Mouse (Mus musculus) left cerebral cortex, adult 18-20 months (tissue): Measurements from ENCODE around the gene Trim44. TPM values are rescaled to one million over a fixed set of nuclear protein-coding genes. Genes with fewer than 3 reads are reported as not detected.

Experiments used
- DNase-seq, 2 experiments: peaks; one replicate each; pipeline ENCODE4 v3.0.0; 2021 to 2022; ENCODE audit warnings: low spot score in 2 of 2, mixed read lengths in 1 of 2
- total RNA-seq, 2 experiments: library from RNA; stranded (reverse); gene quantifications; 2 replicates each; pipeline ENCODE4 v1.2.3; 2021

The Trim44 gene
- total RNA-seq, 2 experiments from 2014 or later = 186 to 190 TPM

DNA sequence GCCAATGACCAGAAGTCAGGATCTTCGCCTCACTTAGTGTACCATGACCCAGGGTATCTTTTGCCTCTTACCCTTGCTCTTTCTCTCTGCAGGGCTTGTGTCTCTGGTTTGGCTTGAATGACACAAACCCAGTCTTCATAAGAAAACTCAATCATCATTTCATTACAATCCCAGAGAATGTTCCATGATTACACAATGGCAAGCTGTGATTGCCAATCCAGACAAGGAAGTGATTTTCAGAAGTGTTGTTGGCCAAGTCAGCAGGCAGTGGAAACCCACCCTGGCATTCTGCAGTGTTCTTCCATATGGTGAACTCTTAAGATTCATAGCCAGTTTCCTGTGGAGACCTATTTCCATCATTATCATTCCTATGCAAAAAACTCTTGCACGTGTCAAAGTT is 116.1 kb downstream of the Trim44 start:
- DNase-seq = no peak

DNA sequence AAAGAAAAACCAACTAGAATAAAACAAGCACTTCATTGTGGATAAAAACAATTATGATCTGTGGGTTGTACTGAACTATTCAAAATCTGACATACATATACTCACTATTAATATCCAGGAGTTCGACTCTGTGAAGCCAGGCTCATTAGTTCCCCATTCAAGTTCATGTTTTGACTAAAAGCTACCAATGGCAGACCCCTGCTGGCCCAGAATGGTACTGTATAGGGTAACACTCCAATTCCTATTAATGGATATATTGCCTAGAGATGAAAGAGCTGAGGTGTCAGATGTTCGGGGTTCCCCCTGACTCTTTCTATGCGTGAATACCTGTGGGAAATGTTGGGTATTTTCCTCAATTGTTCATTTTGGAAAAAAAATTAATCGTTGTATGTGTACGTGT is 117.6 kb downstream of the Trim44 start:
- DNase-seq = peak; percentile 30 to 61

DNA sequence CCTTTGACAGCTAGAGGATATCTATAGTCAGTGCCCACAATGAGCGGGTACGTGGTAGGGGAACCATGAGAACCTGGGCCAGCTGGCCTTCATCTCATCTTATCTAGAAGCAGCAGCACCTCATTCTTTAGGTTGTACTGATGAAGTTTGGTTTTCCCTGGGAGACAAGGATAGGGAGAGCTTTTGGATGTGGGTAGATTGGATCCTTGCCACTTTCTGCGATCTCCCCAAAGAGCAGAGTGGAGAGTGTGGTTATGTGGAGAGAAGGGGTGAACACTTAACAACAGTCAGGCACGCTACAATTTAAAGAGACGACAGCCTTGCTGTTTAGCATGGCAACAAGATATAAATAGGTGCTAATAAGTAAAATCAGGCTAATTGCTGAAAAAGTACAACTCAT is 119.0 kb downstream of the Trim44 start:
- no peak for DNase-seq

DNA sequence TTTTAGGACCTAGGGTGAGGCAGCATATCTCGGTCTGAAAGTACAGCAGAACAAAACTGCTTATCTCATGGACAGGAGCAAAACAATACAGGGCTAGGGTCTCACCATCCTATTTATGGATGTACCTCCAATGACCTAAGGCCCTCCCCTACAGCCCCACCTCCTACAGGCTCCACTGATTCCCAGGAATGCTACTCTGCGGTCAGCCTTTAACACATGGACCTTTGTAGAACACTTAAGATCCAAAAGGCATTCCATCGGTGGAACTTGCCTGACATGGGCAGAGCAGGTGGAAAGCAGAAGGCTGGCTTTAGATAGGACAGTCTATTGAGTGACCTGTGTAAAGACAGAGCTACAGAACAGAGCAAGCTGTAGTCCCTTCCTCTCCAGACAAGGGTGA is 120.3 kb downstream of the Trim44 start:
- DNase-seq = no peak

DNA sequence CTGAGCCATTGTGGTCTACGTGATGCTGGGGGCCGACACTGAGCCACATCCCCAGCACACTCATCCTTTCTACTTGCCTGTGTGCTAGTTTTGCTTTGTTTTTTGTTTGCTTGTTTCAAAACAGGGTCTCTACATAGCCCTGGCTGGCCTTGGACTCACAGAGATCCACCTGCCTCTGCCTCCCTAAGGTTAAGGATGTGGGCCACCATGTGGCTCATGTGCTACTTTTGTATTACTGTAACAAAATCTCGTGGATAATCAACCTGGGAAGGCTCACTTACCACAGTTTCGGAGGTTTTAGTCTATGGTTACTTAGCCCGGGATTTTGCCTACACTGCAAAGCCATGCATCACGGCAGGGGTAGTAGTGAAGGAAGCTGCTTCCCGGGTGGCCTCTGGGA is 125.5 kb downstream of the Trim44 start:
- no peak for DNase-seq

DNA sequence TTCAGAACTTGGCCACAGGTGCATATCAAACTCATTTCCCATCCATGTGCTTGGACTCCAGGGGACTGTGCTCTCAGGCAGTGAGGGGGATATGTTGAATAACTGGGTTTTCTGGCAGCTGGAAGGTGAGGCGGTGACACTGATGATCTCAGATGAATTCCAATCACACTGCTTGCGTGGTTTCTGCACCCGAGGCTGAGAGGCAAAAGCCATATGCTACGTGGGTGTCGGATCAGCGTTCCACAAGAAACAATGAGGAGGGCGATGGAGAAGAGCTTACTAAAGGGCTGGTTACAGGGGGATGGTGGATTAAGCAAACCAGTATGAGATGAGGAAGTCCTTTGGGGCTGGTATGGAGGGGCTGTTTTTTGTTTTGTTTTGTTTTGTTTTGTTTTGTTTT is 127.8 kb downstream of the Trim44 start:
- no peak for DNase-seq

DNA sequence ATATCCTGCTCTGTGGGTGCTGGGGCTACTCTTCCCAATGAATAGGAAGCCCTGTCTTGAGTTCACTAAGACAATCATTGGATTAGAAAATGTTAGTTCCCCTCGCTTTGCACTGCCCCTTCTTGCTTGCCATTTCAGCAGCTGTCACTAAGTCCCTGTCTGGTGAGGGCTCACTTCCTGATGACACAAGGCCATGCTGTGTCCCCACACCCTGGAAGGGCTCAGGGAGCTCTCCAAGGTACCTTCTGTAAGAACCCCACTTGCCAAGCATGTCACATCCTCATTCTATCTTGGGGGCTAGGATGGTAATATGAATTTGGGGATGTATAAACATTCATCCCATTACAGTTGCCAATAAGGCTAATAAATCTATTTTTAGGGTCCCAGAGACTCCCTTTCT is 129.7 kb downstream of the Trim44 start:
- no peak for DNase-seq

DNA sequence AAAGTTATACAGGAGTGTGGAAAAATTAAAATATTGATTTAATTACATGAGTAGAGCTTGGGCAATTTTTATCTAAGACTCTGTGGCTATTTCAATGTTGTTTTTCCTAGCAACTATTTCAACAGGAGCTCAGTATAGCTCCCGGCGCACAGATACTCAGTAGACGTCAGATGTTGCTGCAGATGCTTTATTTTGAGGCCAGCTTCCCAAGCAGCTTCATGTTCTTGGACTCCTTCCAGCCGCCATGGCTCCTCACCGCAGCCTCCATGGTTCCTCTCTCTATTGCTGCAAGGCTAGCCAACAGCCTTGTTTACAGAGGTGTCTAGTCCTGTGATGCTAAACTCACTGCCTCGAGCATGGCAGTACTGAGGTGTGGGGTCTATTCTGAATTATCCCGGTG is 134.3 kb downstream of the Trim44 start:
- peak; percentile 39 to 47 for DNase-seq

DNA sequence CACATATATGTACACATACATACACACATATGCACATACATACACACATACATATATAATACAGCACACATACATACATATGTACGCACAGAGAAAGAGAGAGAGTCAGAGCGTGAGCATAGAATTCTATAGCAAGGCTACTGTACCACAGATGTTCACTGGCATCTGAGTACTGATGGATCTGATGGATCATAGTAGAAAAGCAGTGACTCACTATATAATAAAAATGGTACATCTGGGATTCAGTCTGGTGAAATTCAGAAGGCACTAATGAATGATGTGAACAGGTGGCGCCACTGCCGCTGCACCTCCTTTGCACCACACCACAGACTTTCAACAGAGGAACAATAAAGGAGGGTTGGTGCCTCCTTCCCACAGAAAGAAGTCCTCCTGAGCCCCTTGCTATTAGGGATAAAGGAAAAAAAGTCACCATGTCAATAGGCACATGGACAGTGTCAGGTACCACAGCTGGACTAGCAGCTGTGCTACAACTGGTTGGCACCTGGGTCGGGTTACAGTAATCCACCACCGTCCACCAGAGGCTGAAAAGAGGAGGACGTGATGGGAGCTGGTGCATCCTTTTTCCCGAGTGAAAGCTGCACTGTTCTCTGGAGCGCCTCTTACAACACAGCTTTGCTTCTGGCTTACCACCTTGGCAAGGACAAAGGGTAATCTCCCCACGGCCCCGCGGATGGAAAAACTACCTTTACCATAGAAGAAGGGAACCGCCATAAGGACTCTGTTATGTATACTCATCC is 139.9 kb downstream of the Trim44 start:
- DNase-seq = no peak

DNA sequence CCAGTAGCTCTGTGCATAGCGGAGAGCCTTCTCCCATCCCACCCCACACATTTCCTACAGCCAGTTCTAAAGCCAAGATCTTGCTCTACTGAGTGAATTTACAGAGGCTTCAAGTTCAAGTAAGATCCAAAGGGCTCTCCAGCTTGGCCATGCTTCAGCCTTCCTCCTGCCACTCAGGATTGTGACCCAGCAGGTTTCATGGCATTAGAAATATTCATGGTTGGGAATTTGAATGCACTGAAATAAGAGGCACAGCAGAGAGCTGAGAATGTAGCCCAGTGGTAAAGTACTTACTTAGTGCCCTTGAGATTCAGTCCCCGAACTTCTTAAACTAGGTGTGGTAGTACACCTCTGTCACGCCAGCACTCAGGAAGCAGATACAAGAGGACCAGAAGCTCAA is 140.7 kb downstream of the Trim44 start:
- DNase-seq = no peak

DNA sequence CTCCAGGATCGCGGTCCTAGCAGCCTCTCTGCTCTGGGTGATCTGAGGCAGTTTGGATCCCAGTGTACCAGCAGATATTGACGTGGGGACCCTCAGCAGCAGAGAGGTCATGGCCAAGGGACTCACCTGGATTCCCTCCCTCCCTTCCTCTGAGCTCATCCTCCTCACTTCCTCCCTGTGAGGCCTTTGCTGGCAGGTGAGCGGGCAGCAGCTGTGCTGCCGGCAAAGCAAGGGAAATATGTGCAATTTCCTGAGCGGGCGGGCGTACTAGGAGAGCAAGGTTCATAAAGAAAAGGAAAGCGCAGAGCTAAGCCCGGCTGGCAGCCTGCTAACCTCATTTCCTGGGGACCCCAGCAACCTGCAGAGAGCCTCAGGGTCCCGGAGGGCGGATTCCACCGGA is 148.5 kb downstream of the Trim44 start:
- no peak for DNase-seq

DNA sequence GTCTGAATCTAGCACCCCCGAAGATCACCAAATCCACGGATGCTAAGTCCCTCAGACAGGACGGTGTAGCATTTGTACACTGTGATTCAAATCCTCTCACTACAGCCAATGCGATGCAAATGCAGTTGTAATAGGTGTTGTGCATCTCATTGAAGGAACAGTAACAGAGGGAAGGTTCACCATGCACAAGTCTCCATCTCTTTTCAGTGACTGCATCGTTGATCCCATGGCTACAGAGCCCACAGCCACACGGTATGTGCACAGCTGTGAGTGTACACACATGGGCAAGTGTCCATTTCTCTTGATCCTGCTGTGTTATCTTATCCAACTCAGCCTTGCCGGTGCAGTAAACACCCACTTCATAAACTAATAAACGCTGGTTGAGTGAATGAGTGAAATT is 148.9 kb downstream of the Trim44 start:
- DNase-seq = no peak

DNA sequence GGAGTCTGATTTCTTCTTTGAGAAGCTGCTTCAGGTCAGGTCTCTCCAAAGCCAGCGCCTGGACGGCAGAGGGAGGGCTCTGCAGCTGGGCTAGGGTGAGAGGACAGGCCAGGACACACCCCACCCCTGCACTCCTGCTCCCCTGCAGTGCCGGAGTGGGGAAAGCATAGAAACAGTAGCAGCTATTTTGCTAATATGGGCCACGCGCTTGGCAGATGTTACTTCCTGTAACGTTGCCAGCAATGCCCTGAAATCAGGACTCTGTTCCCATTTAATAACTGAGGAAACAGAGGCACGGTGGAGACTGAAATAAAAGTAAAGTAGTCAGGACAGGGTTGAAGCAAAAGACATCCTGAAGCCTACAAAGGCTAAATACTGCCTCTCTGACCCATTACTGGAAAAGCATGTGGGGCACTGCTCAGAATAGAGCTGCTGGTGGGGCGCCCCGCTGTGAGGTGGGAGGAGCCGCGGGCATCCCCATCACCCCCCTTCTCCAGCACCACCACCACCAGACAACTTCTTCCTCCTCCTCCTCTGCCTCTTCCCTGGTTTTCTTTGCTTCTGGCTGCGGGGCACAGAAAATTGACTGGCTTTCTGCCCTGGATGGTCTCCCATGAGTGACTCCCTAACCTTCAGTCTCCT is 149.5 kb downstream of the Trim44 start:
- peak; percentile 30 to 36 for DNase-seq

DNA sequence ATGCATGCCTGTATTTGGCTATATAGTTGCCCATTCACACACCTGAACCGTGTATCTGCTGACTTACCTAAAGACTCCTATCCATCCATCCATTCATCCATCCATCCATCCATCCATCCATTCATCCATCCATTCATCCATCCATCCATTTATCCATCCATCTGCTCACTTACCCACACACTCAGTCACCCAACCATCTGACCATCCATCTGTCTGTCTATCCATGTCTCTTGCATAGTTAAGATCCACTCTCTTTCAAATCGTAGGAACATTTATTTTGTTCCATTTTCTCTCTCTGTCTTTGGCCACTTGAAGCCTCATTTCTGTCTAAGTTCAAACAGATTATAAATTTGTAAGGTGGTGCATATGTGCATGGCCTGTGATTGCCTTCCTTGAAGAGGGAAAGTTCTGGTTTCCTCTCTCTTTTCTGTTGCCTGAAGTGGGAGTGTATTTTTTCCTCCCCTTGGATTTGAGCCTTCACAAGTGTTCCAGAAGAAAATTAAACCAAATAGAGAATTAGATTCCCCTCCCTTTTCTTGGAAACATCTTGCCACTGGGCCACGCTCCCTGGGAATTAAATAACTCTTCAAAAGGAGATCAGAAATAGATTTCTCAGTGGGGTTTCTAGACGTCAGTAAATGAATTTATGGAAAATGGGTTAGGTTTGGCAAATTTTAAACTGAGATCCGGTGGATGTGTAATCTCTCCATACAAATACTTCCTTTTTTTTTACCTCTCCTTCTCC is 150.9 kb downstream of the Trim44 start:
- DNase-seq = no peak

DNA sequence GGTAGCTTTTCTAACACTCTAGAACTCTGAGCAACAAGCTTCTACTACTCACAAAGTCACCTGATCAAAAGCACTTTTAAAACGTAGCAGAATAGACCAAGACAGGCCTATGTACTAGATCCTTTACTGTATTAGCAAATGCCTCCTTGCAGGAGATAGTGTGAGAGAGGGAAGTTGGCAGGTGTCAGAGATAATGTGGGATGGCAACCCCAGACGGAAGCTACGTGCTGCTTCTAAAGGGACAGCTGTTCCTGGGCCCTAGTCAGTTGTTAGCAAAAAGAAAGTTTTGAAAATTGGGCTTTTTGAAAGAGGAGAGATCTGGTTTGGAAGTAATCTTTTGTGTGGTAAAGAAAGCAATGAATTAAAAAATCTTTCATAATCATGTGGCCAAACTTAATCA is 151.5 kb downstream of the Trim44 start:
- DNase-seq = no peak

DNA sequence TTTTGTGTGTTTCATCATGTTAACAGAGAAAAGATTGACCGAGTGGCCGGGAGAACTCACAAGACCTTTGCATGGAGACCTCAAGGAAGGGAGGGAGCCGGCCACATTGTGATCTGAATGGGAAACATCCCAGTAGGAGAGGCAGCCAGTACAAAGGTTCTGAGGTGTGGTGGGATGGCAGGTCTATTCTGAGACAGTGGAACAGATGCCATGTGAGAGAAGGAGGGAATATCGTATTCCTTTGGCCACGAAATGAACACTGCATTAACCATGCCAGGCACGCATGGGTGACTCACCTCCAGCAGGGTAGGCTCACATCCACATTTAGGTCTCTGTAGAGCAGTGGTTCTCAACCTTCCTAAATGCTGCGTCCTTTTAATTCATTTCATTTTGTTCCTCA is 154.4 kb downstream of the Trim44 start:
- peak; percentile 51 to 53 for DNase-seq

DNA sequence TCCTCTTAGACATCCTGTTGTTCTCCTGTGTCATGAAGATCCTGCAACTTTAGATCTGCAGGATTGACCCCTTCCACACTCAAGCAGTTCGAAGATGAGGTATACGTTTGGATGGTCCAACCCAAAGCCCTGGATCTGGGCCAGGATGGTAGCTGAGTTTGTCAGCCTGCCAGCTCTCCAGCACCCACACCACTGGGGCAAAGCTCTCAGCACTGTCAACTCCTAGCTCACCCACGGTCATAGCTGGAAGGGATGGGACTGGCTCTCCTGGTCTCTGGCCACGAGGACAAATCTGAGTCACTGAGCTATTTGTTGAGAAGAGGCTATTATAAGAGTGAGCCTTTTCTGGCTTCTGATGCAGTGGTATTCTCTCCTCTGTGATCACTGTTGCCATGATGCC is 155.0 kb downstream of the Trim44 start:
- DNase-seq = peak; percentile 22 to 38

Other genes with a start within 250 kb of the Trim44 start
- 1 to 10 TPM; 7.8 to 8.8 TPM for gene Ldlrad3, start 221.4 kb downstream of the Trim44 start, total RNA-seq
- 10 to 100 TPM; 64.0 to 69.9 TPM for gene Fjx1, start 44.7 kb upstream of the Trim44 start, total RNA-seq
- 10 to 100 TPM; 42.7 to 50.1 TPM for gene Pamr1, start 142.2 kb upstream of the Trim44 start, total RNA-seq